Mouse (Mus musculus): ENCODE results near the gene Ube2v1. TPM values are rescaled to one million over a fixed set of nuclear protein-coding genes. Genes with fewer than 3 reads are reported as not detected.

Ube2v1 gene
- polyA plus RNA-seq, 1 experiment, result 237 TPM

GRCm38 (mm10) chr2:167661270-167662203 is 29.6 kb upstream of the Ube2v1 start, which contains the start of gene Gm20431:
Gene Gm20431 (minus strand): TSS chr2:167661496.
- Histone ChIP-seq H3K79me3 (ENCODE audit: low read depth) (peaks cover 31% of the 10 kb centered on the region), H3K4me3 (ENCODE audit: insufficient read depth, poor library complexity, severe bottlenecking) (peak within 1 kb of the TSS; percentile 90), H3K36me3 (ENCODE audit: control insufficient read depth, insufficient read depth) (peaks cover 6% of the 10 kb centered on the region), H3K79me2 (ENCODE audit: control insufficient read depth, insufficient read depth) (peaks cover 48% of the 10 kb centered on the region), H3K27me3 (ENCODE audit: control insufficient read depth, insufficient read depth, insufficient read length) (no peaks in the 10 kb centered on the region), H3ac (ENCODE audit: control insufficient read depth, insufficient read length, low read depth) (peak within 1 kb of the TSS; percentile 97)
- TF ChIP-seq USF1 (IDR thresholded peaks at IDR 0.05; ENCODE audit: low read depth) (no peak), CTCF (IDR thresholded peaks at IDR 0.05; ENCODE audit: control insufficient read depth, insufficient read depth, insufficient read length) (no peak), CEBPB (IDR thresholded peaks at IDR 0.05; ENCODE audit: low read depth) (no peak), MAX (IDR thresholded peaks at IDR 0.05) (peak; percentile 68)

GRCm38 (mm10) chr2:167660611-167660971 is 28.7 kb upstream of the Ube2v1 start:
- Histone ChIP-seq H3ac (ENCODE audit: control insufficient read depth, insufficient read length, low read depth) (peak overlapping the region; percentile 97), H3K4me3 (ENCODE audit: insufficient read depth, poor library complexity, severe bottlenecking) (peak overlapping the region; percentile 90), H3K36me3 (ENCODE audit: control insufficient read depth, insufficient read depth) (peaks cover 6% of the 10 kb centered on the region), H3K27me3 (ENCODE audit: control insufficient read depth, insufficient read depth, insufficient read length) (no peaks in the 10 kb centered on the region), H3K79me3 (ENCODE audit: low read depth) (peaks cover 32% of the 10 kb centered on the region), H3K79me2 (ENCODE audit: control insufficient read depth, insufficient read depth) (peaks cover 57% of the 10 kb centered on the region)
- TF ChIP-seq FOSL1 (IDR thresholded peaks at IDR 0.05; ENCODE audit: insufficient read depth, low read length, poor library complexity, severe bottlenecking) (no peak), MYOG (IDR thresholded peaks at IDR 0.05; ENCODE audit: control insufficient read depth, extremely low read depth, insufficient read length) (no peak), MYOD1 (IDR thresholded peaks at IDR 0.05; ENCODE audit: control insufficient read depth, insufficient read length, low read depth) (no peak)

GRCm38 (mm10) chr2:167659847-167660610 is 28.1 kb upstream of the Ube2v1 start:
- peaks cover 6% of the 10 kb centered on the region for H3K36me3 ChIP-seq (ENCODE audit: control insufficient read depth, insufficient read depth)
- H3ac ChIP-seq (ENCODE audit: control insufficient read depth, insufficient read length, low read depth), result peak overlapping the region; percentile 16

GRCm38 (mm10) chr2:167659177-167659846 is 27.4 kb upstream of the Ube2v1 start:
- Histone ChIP-seq H3K4me3 (ENCODE audit: insufficient read depth, poor library complexity, severe bottlenecking) (peak overlapping the region; percentile 2), H3K36me3 (ENCODE audit: control insufficient read depth, insufficient read depth) (peaks cover 6% of the 10 kb centered on the region), H3K27me3 (ENCODE audit: control insufficient read depth, insufficient read depth, insufficient read length) (no peaks in the 10 kb centered on the region), H3K79me3 (ENCODE audit: low read depth) (peaks cover 32% of the 10 kb centered on the region), H3ac (ENCODE audit: control insufficient read depth, insufficient read length, low read depth) (no peak overlapping the region), H3K79me2 (ENCODE audit: control insufficient read depth, insufficient read depth) (peaks cover 68% of the 10 kb centered on the region)
- TF ChIP-seq FOSL1 (IDR thresholded peaks at IDR 0.05; ENCODE audit: insufficient read depth, low read length, poor library complexity, severe bottlenecking), result no peak
- no peak for TF ChIP-seq CEBPB (IDR thresholded peaks at IDR 0.05; ENCODE audit: low read depth)
- no peak for TF ChIP-seq MAX (IDR thresholded peaks at IDR 0.05)
- no peak for TF ChIP-seq MYOG (IDR thresholded peaks at IDR 0.05; ENCODE audit: control insufficient read depth, extremely low read depth, insufficient read length)
- no peak for TF ChIP-seq CTCF (IDR thresholded peaks at IDR 0.05; ENCODE audit: control insufficient read depth, insufficient read depth, insufficient read length)
- TF ChIP-seq MYOD1 (IDR thresholded peaks at IDR 0.05; ENCODE audit: control insufficient read depth, insufficient read length, low read depth), result no peak
- no peak for TF ChIP-seq USF1 (IDR thresholded peaks at IDR 0.05; ENCODE audit: low read depth)

More at GRCm38 (mm10) chr2:167659847-167660610, 28.1 kb upstream of the Ube2v1 start:
- TF ChIP-seq USF1 (IDR thresholded peaks at IDR 0.05; ENCODE audit: low read depth) (peak; percentile 70), MAX (IDR thresholded peaks at IDR 0.05) (no peak)
- Histone ChIP-seq H3K79me3 (ENCODE audit: low read depth) (peaks cover 32% of the 10 kb centered on the region), H3K4me3 (ENCODE audit: insufficient read depth, poor library complexity, severe bottlenecking) (peak overlapping the region; percentile 90), H3K27me3 (ENCODE audit: control insufficient read depth, insufficient read depth, insufficient read length) (no peaks in the 10 kb centered on the region), H3K79me2 (ENCODE audit: control insufficient read depth, insufficient read depth) (peaks cover 61% of the 10 kb centered on the region)

GRCm38 (mm10) chr2:167658712-167659111 is 26.8 kb upstream of the Ube2v1 start:
- no peaks in the 10 kb centered on the region for H3K27me3 ChIP-seq (ENCODE audit: control insufficient read depth, insufficient read depth, insufficient read length)
- peaks cover 32% of the 10 kb centered on the region for H3K79me3 ChIP-seq (ENCODE audit: low read depth)
- peaks cover 72% of the 10 kb centered on the region for H3K79me2 ChIP-seq (ENCODE audit: control insufficient read depth, insufficient read depth)
- H3K36me3 ChIP-seq (ENCODE audit: control insufficient read depth, insufficient read depth), result peaks cover 9% of the 10 kb centered on the region
- no peak overlapping the region for H3K4me3 ChIP-seq (ENCODE audit: insufficient read depth, poor library complexity, severe bottlenecking)
- no peak overlapping the region for H3ac ChIP-seq (ENCODE audit: control insufficient read depth, insufficient read length, low read depth)
- no peak for TF ChIP-seq MYOD1 (IDR thresholded peaks at IDR 0.05; ENCODE audit: control insufficient read depth, insufficient read length, low read depth)
- TF ChIP-seq MAX (IDR thresholded peaks at IDR 0.05), result no peak
- no peak for TF ChIP-seq CEBPB (IDR thresholded peaks at IDR 0.05; ENCODE audit: low read depth)
- TF ChIP-seq FOSL1 (IDR thresholded peaks at IDR 0.05; ENCODE audit: insufficient read depth, low read length, poor library complexity, severe bottlenecking), result no peak

Measured in C2C12 (cell line).